Mouse (Mus musculus) heart, postnatal 0 days (tissue): Measurements from ENCODE around the gene Exoc6.

Experiments used
- CTCF ChIP-seq: IDR thresholded peaks from 2 replicates; pipeline ENCODE4 v1.5.1; 2016; ENCODE audit warnings: antibody characterized with exemption, control low read depth, low read depth
- EP300 ChIP-seq: IDR thresholded peaks from 2 replicates; pipeline ENCODE4 v1.6.1; 2016; ENCODE audit warnings: antibody characterized with exemption, low read depth

- TF ChIP-seq CTCF, result no peak
- TF ChIP-seq EP300, result no peak
These were observed 149.5 kb downstream of the Exoc6 start for GRCm38 (mm10) chr19:37699711-37700110.
